14 mouse cellular contexts compared by ENCODE assay signal in the genomic region with DNA sequence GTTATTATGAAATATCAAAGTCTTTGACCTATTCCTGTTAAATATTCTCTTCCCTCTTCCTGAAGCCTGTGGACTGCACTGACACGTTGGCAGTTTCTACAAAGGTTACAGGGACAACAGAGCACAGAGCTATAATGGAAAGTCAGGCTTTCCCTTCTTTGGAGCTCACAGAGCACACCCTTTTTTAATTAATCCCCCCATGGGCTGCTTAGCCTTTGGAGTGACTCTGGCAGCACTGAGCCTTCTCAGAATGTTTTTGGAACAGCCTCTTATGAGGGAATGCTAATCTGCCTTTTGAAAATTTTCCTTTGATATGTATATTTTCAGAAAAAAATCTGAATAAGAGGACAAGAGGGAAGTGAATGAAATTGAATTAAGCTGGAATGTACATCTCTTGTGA.
"Had no signal": no experiment of that assay in that cellular context is flagged by ENCODE, and none has a peak within 500 bp of the region (broad histone marks: within the 10 kb centered on the region; RNA-seq: fewer than 3 reads in every experiment).

No protein-coding gene starts in this region.

- H3K4me2 ChIP-seq: limb, embryonic 12.5 days; neural tube, embryonic 15.5 days had no signal

- H3K9me3 ChIP-seq: limb, embryonic 12.5 days; neural tube, embryonic 15.5 days had no signal

- H3K4me1 ChIP-seq: limb, embryonic 12.5 days; neural tube, embryonic 15.5 days had no signal

- H3K9ac ChIP-seq: limb, embryonic 12.5 days; liver, embryonic 14.5 days; neural tube, embryonic 15.5 days had no signal

- ATAC-seq: lung, postnatal 0 days had no signal

- H3K27ac ChIP-seq: layer of hippocampus, adult 2 months; limb, embryonic 12.5 days; liver, embryonic 14.5 days; neural tube, embryonic 15.5 days; stomach, postnatal 0 days had no signal

- DNase-seq: kidney, adult 18-20 months; kidney, postnatal 10 days; kidney, postnatal 4 days; liver; lung, adult 2 months; lung, postnatal 36 days; thymus, postnatal 25 days had no signal

- H3K4me3 ChIP-seq: layer of hippocampus, adult 2 months; limb, embryonic 12.5 days; myocyte; neural tube, embryonic 15.5 days had no signal

- H3K36me3 ChIP-seq: limb, embryonic 12.5 days; neural tube, embryonic 15.5 days had no signal

- H3K27me3 ChIP-seq: limb, embryonic 12.5 days; neural tube, embryonic 15.5 days had no signal
